Mouse (Mus musculus): ENCODE results near the gene Farp2.
A peak's percentile ranks its signal among the peaks of the same experiment; 100 is the strongest.
"Not testable (repeated sequence)": the region's sequence is repeated elsewhere in the genome, so short reads cannot be mapped to it uniquely, and the experiment has no call there.

Farp2 gene

GRCm38 (mm10) chr1:93635580-93636192, 123.8 kb downstream of the Farp2 start:
- DNase-seq = peak; percentile 99 to 100

DNA sequence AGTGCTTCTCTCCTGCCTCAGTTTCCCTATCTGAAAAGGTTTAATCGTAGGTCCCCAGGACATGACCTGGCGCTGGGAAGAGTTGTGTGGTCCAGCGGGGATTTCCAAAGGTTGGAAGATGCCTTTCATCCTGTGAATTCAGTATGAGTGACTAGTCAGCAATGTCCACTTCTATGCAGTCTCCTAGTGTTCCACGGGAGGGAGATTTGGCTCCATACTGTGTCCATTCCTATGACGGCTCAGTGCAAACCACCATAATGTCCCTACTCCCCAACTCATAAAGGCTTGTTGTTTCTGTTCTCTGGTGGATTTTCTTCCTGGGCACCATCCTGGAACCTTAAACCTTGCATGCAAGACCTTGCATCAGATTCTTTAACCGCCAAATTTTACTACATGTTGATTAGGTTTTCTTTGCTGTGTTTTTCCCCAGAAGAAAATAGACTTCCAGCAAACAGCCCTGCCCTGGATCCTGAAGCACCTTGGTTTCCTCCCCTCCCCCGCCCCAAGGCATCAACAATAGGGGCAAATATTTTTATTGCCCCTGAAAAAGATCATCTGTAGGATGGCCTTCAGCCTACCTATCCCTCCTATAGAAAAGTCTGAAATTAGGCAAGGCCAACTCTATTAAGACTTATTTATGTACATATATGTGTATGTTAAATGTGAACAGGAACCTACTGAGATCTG, 124.5 kb downstream of the Farp2 start:
- no peak for DNase-seq

DNA sequence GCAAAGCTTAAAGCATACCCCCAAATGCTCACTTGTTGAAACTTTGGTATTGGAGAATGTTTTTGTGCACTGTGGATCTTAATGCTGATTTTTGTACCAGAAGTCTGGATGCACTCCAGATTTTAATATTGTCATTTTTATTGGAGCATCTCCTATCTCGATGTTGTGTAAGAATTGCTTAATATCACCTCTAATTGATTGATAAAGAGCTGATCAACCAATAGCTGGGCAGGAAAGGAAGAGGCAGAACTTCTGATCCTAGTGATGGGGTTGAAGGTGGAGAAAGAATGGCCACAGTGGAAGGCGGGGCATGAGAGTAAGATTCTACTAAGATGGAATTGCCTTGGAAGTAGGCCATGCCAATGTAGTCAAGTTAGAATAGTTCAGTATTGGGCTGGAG, 130.1 kb downstream of the Farp2 start:
- no peak for DNase-seq

DNA sequence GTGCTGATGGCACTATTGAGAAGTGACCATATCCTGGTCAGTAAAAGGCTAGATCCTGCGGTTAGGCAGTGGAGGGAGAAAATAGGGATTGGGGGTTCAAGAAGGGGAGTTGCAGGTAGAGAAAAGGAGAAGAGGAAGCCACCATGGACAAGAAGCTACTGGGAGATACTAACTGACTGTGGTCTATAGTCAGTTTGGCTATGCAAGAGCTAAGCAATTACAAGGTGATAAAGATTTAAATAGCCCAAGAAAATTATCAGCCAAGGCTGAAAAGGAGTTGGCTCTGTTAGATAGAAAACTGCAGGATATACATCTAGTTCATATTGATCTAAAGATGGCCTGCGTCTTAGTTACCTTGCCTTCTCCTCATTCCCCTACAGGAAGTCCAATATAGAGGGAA, 130.8 kb downstream of the Farp2 start:
- DNase-seq = no peak

DNA sequence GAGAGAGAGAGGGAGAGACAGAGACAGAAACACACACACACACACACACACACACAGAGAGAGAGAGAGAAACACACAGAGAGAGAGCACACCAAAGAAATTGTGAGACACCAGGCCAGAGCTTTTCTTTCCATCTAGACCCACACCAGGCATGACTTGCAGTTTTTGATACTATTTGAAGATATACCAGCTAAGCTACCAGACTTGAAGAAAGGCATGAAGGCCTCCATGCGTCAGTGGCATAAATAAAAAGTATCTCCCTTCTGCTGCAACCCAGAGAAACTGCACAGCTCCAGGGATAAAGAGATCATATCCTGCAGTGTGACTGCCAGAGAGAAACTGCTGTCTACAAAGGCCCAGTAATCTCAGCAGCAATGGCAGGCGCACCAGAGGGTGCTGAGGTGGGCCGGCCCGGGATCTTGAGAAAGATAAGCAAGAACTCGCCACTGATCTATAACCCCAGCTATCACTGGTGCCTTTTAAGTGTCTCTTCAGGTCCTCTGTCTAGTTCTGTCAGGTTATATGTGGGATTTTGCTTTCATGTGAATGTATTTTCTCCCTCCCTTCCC, 137.8 kb downstream of the Farp2 start:
- DNase-seq = no peak

- DNase-seq = no peak
Measured at GRCm38 (mm10) chr1:93654275-93654674, 142.4 kb downstream of the Farp2 start.

DNA sequence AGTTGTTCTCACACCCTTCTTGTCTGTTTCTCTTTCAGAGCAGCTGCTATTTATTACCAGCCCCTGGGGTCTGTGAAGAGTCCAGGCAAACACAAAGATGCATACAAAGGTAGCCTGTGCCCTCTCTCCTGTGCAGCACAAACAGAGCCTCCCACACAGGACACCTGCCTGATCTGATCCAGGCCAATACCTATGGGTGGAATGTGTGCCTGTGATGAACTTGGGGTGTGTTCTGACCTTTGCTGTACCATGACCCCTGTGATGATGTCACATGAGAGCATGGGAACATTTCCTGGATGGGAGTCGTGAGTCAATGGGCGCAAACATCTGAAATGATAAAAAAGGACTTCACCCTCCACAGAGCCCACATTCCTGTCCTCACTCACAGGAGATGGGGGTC, 142.9 kb downstream of the Farp2 start:
- no peak for DNase-seq

DNA sequence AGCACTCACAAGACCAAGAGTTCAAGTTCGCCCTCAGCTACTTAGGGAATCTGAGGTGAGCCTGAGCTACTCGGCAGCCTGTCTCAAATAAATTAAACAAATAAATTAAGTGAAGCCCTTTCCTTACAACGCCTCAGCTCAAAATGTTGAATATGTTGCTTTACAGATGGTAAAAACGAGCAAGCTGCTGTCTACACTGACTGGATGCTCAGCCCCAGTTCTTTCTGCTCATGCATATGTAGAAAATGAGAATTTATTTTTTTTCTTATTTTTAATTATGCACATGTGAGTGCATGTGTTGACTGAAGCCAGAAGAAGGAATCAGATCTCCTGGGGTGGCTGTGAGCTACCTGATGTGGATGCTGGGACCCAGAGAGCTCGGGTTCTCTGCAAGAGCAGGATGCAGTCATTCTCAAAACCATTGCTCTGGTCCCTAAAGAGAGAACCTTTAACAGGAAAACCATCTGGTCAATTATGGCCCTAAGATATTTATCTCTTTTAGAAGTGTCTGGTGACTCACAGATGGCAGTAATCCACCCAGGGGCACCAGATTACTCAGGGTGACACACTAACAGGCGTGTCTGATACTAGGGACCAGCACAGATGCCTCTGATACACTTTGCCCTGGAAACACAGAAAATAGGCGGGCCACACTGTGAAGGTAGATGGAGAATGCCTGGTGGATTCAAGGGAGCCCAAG, 144.6 kb downstream of the Farp2 start:
- DNase-seq = no peak

- DNase-seq = no peak
Measured at GRCm38 (mm10) chr1:93657025-93657360, 145.1 kb downstream of the Farp2 start.

GRCm38 (mm10) chr1:93658559-93658958, 146.7 kb downstream of the Farp2 start, which contains the start of gene Stk25:
Gene Stk25 (minus strand): TSS chr1:93658659.
- not testable (repeated sequence) for DNase-seq

- DNase-seq = peak; percentile 29 to 54
Measured at GRCm38 (mm10) chr1:93667760-93668400, 156.0 kb downstream of the Farp2 start.

GRCm38 (mm10) chr1:93668791-93669548, 157.1 kb downstream of the Farp2 start:
- peak; percentile 91 to 93 for DNase-seq

GRCm38 (mm10) chr1:93669941-93670340, 158.1 kb downstream of the Farp2 start:
- DNase-seq = no peak
